Mouse (Mus musculus): ENCODE measurements around the gene C6. TPM values are rescaled to one million over a fixed set of nuclear protein-coding genes. Genes with fewer than 3 reads are reported as not detected.

The C6 gene
- under 1 TPM in 1 of 4 experiments, not detected in 3; 0.23 TPM for total RNA-seq (2022)

DNA sequence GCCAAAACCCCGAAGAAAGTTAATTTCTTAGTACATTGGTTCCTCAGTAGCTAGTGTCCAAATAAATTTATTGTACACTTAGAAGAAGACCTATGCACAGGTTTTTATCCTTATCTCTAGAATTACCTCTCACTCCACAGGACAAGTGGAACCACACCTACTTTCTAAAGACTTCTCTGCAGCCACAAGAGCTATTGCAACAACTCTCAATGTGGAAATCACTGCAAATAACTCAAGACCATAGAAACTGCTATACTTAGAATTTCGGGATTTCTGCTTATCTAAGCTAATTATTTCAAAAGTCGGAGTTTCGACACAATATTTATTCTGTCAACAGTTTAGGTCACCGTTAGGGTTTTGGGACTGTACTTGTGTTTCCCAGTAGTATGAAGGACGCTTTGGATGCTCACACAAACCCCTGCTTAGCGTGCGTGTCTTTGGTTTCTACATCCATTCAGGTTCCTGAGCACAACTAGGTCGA lies at the start of gene C6:
TSS of gene C6 (plus strand) at position 346 of the 481 bp plus-strand sequence.
- DNase-seq (ENCODE audit: low spot score in 2 of 2) = no peak

DNA sequence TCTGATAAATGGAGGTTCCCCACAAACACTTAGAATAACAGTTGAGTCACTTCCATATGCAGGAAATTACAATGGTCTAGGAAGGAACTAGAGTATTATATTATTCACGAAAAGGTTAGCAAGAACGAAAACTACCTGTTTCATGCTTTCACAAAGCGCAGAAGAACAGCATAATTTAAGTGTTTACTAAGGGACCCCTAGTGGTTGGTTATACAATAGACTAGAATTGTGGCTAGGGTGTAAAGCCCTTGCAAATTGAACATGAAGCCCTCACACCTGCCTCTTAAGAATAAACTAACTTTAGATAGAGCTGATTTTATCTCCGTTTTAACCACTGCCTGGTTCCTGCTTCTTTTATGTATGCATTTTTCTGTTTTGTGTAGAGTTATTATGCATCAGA lies 29.4 kb upstream of the C6 start:
- DNase-seq (ENCODE audit: low spot score in 2 of 2) = no peak

GRCm38 (mm10) chr15:4734150-4734549 lies 7.2 kb downstream of the C6 start:
- DNase-seq (ENCODE audit: low spot score in 2 of 2) = no peak

DNA sequence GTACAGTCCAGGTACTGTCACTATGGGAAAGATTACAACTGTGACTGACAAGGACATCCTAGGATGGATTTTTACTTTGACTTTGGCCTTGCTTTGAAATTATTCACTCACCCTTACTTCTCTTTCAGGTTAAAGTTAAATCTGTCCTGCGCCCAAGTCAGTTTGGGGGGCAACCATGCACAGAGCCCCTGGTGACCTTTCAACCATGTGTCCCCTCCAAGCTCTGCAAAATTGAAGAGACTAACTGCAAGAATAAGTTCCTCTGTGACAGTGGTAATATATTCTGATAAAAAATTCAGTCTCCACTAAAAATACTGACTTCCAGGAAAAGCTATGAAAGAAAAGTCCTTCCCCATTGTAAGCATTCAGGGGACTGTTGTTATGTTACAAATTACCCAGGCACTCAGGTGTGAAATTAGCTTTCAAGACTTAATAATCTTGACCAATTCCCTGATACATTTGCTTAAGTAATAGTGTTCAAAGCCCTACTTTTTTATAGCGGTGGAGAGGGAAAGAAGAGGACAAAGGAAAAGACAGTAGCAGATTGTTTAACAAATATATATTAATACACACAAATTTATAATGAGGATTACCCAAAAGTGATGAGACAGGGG lies 8.1 kb downstream of the C6 start:
- DNase-seq (ENCODE audit: low spot score in 2 of 2) = no peak

DNA sequence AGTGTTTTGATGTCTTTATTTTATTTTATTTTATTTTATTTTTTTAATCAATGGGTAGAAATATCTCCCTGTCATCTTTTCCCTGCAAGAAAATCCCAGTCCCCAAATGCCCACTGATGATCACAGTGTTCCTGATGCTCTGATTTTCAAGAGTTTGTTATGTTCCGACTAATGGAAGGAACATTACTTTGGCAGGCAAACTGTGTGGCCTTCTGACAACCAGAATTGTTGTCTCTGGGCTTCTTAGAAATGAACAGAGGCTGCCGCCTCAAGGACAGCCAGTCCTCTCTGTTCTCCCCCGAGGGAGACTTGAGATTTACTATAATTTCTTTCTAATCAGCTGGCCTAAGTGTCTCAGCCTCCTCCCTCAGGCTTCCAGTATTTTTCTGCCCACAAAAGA lies 20.7 kb downstream of the C6 start:
- no peak for DNase-seq (ENCODE audit: low spot score in 2 of 2)

- no peak for DNase-seq (ENCODE audit: low spot score in 2 of 2)
These were observed 63.4 kb downstream of the C6 start for GRCm38 (mm10) chr15:4790378-4790777.

DNA sequence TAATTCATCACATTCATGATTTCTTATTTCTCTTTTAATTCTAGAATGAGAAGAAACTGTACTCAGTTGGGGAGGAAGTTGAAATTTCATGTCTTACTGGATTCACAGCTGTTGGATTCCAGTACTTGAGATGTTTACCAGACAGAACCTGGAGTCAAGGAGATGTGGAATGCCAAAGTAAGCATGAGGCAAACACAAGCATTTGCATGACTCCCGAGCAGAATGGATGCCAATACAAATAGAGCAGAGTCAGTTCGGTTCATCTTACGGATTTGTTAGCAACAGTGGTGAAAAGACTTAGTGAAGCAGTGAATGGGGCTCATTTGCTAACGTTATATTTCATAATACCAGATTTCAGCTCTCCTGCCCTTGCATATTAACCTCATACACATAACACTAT lies 69.9 kb downstream of the C6 start:
- DNase-seq (ENCODE audit: low spot score in 2 of 2) = no peak

- DNase-seq (ENCODE audit: low spot score in 2 of 2) = no peak
These were observed 77.3 kb downstream of the C6 start for GRCm38 (mm10) chr15:4804256-4804655.

- DNase-seq (ENCODE audit: low spot score in 2 of 2) = no peak
These were observed 81.2 kb downstream of the C6 start for GRCm38 (mm10) chr15:4808131-4808530.

GRCm38 (mm10) chr15:4814976-4815375 lies 88.0 kb downstream of the C6 start:
- DNase-seq (ENCODE audit: low spot score in 2 of 2) = no peak

- DNase-seq (ENCODE audit: low spot score in 2 of 2) = peak in 1 of 2 experiments; percentile 5
These were observed 88.7 kb downstream of the C6 start for GRCm38 (mm10) chr15:4815711-4816110.

DNA sequence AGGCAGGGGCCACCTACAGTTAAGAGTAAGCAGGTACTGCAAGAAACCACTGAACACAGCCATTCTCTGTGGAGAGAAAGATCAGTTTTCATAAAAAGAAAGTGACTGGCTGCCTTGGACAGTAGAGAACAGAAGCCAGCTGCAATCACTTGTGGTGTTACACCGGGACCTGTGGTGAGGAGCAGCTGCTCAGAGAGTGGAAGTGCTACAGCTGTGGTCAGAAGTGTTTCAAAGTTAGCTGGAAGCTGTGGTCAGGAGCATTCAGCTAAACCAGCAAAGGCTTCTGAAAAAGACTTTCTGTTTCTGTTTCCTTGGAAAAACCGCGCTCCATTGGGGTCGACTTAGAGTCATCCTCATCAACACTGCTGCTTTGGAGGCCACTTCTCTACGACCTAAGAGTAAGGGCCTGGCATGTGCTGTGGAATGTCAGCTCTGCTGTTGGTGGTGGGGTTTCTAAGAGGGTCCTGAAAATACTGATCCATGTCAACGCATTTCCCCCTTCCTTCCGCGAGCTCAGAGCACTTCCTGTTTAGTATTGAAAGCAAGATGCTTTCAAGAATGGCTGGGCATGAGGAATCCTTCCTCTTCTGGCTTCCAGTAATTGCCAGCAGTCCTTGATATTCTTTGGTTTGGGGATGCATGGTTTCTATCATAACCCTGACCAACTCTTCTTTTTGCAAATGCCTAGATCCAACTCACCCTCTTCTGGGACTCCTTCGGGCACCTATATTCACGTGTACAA lies 89.9 kb downstream of the C6 start:
- DNase-seq (ENCODE audit: low spot score in 2 of 2) = no peak

- no peak for DNase-seq (ENCODE audit: low spot score in 2 of 2)
These were observed 91.5 kb downstream of the C6 start for GRCm38 (mm10) chr15:4818437-4818836.

- DNase-seq (ENCODE audit: low spot score in 2 of 2) = no peak
These were observed 94.2 kb downstream of the C6 start for GRCm38 (mm10) chr15:4821161-4821560.

DNA sequence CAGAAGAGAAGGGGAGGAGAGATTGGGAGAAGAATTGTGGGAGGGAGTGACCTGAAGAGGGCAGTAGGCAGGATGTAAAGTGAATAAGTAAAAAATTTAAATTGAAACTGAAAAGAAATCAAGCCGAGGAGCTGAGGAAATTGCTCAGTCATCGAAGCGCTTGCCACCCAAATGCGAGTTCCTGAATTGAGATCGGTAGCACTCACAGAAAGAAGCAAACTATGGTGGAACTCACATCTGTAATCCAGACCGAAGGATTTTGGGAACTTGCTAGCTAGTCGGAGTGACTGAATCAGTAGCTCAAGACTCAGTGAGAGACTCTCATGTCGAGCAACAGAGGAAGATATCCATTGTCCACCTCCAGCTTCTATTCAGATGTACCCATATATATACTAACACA lies 94.8 kb downstream of the C6 start:
- DNase-seq (ENCODE audit: low spot score in 2 of 2) = no peak

DNA sequence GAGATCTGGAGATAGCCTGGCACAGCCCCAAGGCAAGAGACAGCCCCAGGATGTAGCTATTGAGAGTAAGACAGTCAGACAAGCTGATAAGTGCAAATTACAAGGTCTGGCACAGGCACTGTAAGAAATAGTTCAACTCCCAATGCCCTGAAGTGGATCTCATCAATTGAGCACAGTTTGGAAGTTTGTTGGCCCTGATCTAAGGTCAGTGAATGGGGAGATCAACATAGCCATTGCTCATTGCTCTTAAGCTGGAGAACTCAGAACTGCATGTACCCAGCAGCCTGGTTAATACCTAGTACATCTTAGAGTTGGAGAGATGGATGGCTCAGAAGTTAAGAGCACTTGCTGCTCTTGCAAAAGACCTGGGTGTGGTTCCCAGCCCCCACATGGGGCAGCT lies 100.8 kb downstream of the C6 start:
- DNase-seq (ENCODE audit: low spot score in 2 of 2) = no peak

DNA sequence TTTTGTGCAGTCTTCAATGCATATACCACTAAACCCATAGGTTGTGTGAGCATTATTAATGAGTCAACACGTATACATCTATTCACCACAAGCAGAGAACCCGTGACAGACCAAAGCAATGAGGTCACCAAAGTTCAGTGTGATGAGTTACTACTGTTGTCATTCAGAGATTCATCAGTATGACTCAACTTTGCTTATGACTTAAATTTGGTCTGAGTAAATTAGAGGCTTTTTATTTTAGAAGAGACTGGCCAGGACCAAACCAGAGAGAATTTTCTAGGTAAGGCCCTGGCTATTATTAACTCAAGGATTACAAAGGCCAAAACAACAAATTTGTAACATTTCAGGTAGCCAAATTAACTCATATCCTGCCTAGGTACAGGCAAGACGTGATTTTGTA lies 109.4 kb downstream of the C6 start:
- no peak for DNase-seq (ENCODE audit: low spot score in 2 of 2)

GRCm38 (mm10) chr15:4850015-4850414 lies 123.0 kb downstream of the C6 start:
- DNase-seq (ENCODE audit: low spot score in 2 of 2) = no peak

Other genes starting within 250 kb of the C6 start
- gene Mroh2b, start 171.6 kb downstream of the C6 start, total RNA-seq (2022) = not detected

Measured in layer of hippocampus, adult 8-10 months (tissue).